Mouse (Mus musculus): ENCODE data around the gene Col27a1. TPM values are rescaled to one million over a fixed set of nuclear protein-coding genes. Genes with fewer than 3 reads are reported as not detected.
"Not testable (repeated sequence)": the region's sequence is repeated elsewhere in the genome, so short reads cannot be mapped to it uniquely, and the experiment has no call there.

Gene Col27a1
- polyA plus RNA-seq, 1 experiment: 11.5 TPM

DNA sequence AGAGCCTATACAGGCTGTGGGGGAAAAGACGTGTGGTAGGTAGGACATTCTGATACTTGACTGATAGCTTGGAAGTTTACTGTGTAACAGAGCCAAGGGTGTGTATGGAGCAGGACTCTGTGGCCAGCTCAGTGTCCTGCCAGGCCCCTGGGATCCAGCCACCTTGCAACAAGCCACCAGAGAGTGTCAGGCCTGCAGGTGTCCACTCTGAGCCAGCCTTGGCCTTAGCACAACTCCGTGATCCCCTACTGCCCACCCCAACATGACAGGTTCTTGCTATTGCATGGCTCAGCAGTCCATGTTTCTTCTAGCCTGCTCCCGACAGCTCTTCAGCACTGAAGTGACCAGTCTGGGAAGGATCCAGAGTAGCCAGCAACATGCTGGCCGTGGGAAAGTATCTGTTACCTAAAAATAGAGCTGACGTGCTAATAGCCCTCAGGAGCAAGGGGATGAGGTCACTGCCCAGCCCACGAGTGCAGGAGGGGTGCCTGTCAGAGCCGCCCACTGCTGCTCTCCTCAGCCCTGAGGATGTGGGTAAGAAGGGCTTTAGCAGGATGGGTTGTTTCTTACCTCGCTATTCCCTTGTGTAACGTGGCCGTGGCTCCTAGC lies 96.5 kb downstream of the Col27a1 start:
- DNase-seq: no peak
- no peak for TF ChIP-seq CTCF (IDR thresholded peaks at IDR 0.05; ENCODE audit: insufficient read depth, low read length)
- H3K4me3 ChIP-seq (replicated peaks; ENCODE audit: extremely low read depth, low read depth, low read length): no peak overlapping the region
- no peaks in the 10 kb centered on the region for H3K4me1 ChIP-seq (ENCODE audit: control insufficient read depth, insufficient read depth, low read length)
- WGBS: 42% methylated on average over 10 of the region's 10 CpGs

DNA sequence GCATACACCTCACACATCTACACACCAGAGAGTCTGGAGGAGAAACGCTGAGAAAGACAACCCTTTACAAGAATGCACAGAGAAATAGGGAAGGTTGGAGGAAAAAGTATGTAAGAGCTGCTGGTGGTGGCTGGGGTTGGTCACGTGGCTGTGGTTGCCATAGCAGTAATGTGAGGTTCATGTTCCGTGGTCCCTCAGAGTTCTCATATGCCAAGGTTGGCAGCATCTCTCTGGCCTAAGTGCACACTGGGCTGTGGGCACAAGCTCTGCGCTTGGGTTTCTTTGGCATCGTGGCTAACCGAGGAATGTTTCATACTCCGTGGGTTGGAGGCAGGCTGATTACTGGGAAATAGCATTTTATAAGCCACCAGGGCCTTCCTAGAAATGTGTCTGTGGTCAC lies 97.6 kb downstream of the Col27a1 start:
- TF ChIP-seq POLR2A (IDR thresholded peaks at IDR 0.05; ENCODE audit: borderline replicate concordance, extremely low read depth, low read depth, low read length) (no peak), CTCF (IDR thresholded peaks at IDR 0.05; ENCODE audit: insufficient read depth, low read length) (no peak)
- no peak for DNase-seq
- Histone ChIP-seq H3K4me3 (replicated peaks; ENCODE audit: extremely low read depth, low read depth, low read length) (no peak overlapping the region), H3K4me1 (ENCODE audit: control insufficient read depth, insufficient read depth, low read length) (no peaks in the 10 kb centered on the region; the same call in 1 of the 2 replicates)
- WGBS: 82% methylated on average over 7 of the region's 7 CpGs

DNA sequence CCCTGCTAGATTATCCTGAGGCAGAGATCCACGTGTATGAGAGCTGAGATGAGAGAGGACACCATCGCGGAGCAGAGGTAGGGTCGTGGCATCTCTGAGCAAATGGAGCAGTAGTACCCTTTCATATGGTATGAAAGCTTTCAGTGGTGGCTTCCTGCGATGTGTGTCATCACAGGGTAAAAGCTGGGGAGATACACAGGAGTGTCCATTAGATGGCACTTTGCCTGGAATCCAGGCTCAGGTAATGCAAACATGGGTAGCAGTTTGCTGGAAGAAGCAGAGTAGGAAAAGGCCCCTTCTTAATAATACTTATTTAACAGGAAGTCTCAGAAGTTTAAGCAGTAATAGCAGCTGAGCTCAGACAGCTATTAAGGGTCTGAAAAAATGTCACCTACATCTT lies 100.3 kb downstream of the Col27a1 start:
- H3K4me1 ChIP-seq (ENCODE audit: control insufficient read depth, insufficient read depth, low read length): no peaks in the 10 kb centered on the region; the same call in 1 of the 2 replicates
- TF ChIP-seq CTCF (IDR thresholded peaks at IDR 0.05; ENCODE audit: insufficient read depth, low read length): no peak
- no peak for TF ChIP-seq POLR2A (IDR thresholded peaks at IDR 0.05; ENCODE audit: borderline replicate concordance, extremely low read depth, low read depth, low read length)
- H3K4me3 ChIP-seq (replicated peaks; ENCODE audit: extremely low read depth, low read depth, low read length): no peak overlapping the region
- WGBS: 79% methylated on average over 5 of the region's 5 CpGs
- no peak for DNase-seq

DNA sequence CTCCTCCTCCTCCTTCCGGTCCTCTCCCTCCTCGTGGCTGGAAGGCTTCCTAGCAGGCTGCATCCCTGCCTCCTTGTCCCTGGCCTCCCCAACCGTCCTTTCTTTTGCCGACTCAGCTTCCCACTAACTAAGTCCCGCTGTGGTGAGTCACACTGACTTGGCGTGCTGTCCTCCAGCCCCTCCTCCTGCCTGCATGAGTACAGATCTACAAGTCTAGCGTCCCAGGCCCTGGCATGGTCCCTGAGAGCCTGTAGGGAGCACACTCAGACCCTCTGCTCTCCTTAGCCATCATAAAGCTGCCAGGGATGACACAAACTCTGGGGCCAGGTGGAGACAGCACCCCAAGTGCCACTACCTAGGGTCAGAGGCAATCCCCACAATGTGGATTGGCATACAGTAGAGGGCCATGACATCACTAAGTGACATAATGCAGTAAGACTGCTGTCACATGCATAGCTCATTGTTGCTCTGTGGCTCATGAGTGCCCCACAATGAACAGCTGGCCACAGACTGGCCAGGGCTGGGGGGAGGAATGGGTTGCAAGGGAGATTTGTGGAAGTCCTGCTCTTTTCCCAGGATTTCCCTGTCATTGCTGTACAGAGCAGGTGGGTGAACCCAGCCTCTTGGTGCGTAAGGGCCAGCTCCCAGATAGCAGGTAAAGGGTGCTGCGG lies 102.4 kb downstream of the Col27a1 start:
- 59% methylated on average over 9 of the region's 9 CpGs for WGBS
- H3K4me3 ChIP-seq (replicated peaks; ENCODE audit: extremely low read depth, low read depth, low read length): no peak overlapping the region
- no peak for DNase-seq
- no peak for TF ChIP-seq CTCF (IDR thresholded peaks at IDR 0.05; ENCODE audit: insufficient read depth, low read length)
- TF ChIP-seq POLR2A (IDR thresholded peaks at IDR 0.05; ENCODE audit: borderline replicate concordance, extremely low read depth, low read depth, low read length): no peak
- no peaks in the 10 kb centered on the region; the same call in 1 of the 2 replicates for H3K4me1 ChIP-seq (ENCODE audit: control insufficient read depth, insufficient read depth, low read length)

DNA sequence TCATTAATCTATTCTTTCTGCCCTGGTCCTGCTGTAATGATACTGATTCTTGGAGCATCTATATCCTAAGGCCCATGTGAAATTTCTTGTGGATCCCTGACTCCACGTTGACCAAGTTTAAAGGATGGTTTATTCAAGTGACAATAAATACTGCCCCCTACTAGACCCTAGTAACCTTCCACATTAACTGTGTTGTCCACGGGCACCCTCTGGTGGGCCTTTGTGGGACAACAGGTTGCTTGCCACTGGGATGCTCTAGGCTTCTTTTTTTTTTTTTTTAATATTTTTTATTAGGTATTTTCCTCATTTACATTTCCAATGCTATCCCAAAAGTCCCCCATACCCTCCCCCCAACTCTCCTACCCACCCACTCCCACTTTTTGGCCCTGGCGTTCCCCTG lies 105.8 kb downstream of the Col27a1 start:
- peak; percentile 48 for DNase-seq
- WGBS: 34% methylated on average over 3 of the region's 3 CpGs
- TF ChIP-seq CTCF (IDR thresholded peaks at IDR 0.05; ENCODE audit: insufficient read depth, low read length): peak; percentile 66
- not testable (repeated sequence) for H3K4me1 ChIP-seq (ENCODE audit: control insufficient read depth, insufficient read depth, low read length); H3K4me3 ChIP-seq (replicated peaks; ENCODE audit: extremely low read depth, low read depth, low read length)

DNA sequence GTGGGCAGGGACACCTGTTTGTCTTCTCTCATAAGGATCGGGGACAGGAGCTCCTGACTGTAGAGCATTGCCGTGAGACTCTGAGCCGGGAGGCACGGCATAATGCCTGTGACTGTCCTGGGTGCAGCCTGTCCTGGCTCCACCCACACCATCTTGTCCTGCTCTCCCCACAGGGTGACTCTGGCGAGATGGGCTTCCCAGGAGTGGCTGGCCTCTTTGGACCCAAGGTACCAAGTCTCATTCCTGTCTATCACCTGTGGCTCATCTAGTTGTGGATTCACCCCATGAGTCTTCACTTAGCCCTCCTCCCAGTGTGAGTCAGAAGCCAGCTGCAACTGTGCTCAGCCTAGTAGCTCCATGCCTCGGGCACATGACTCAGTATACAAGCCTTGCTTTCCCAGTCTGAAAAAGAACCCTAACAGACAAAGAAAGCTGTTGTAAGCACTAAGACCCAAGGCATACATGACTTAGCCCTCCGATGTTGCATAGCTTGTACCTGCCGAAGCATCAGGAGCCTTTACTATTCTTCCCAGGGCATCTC lies 109.5 kb downstream of the Col27a1 start:
- no peak for DNase-seq
- Histone ChIP-seq H3K4me1 (ENCODE audit: control insufficient read depth, insufficient read depth, low read length) (no peaks in the 10 kb centered on the region), H3K4me3 (replicated peaks; ENCODE audit: extremely low read depth, low read depth, low read length) (no peak overlapping the region)
- 84% methylated on average over 8 of the region's 8 CpGs for WGBS
- no peak for TF ChIP-seq POLR2A (IDR thresholded peaks at IDR 0.05; ENCODE audit: borderline replicate concordance, extremely low read depth, low read depth, low read length)
- TF ChIP-seq CTCF (IDR thresholded peaks at IDR 0.05; ENCODE audit: insufficient read depth, low read length): no peak

DNA sequence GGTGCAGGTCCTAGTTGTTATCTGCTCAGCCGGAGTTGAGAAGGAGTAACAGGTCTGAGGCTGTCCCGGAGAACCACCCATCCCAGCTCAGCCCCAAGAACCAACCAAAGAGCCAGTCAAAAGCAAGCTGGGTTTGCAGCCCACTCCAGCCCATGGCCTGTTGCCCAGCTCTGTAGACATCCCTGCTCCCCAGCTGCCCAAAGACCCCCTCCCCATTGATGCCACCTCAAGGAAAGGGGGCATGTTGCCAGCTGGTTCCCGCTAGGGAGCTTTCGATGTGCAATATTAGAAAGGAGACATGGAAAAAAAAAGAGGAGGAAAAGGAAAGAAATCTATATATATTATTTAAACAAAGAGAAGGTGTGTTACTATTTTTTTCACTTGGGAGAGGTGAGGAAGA lies 119.6 kb downstream of the Col27a1 start:
- WGBS: 97% methylated on average over 4 of the region's 4 CpGs
- no peak overlapping the region for H3K4me3 ChIP-seq (replicated peaks; ENCODE audit: extremely low read depth, low read depth, low read length)
- H3K4me1 ChIP-seq (ENCODE audit: control insufficient read depth, insufficient read depth, low read length): no peaks in the 10 kb centered on the region
- DNase-seq: no peak
- TF ChIP-seq CTCF (IDR thresholded peaks at IDR 0.05; ENCODE audit: insufficient read depth, low read length): no peak
- no peak for TF ChIP-seq POLR2A (IDR thresholded peaks at IDR 0.05; ENCODE audit: borderline replicate concordance, extremely low read depth, low read depth, low read length)

DNA sequence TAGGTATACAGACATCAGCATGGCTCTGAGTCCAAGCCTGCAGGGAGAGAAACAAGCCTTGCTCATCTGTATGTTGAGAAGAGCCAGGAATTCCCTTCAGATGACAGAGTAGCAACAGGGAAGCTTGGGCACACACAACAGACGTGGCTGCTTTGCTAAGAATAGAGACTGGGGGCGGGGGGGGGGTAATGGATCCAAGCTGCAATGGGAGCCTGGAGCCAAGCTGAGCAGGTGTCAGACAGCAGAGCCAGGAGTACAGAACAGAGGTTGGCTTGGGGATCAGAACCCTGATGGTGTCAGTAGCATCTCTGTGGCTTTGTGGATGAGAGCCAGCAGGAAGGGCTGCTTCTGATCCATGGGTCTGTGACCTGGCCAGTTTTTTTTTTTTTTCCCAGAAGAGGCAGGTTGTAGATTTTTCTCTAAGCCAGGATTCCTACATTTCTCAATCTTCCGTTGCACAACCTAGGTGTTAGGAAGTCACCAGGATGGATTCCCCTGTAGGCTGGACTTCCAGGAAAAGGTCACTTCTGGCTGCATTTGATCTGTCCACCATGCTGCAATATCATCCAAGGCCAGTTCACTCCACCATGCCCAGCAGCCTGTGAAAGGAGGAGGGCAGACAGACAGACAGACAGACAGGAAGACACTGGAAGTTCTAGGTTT lies 124.7 kb downstream of the Col27a1 start:
- no peak for DNase-seq
- WGBS: 52% methylated on average over 3 of the region's 3 CpGs
- Histone ChIP-seq H3K4me3 (replicated peaks; ENCODE audit: extremely low read depth, low read depth, low read length) (no peak overlapping the region), H3K4me1 (ENCODE audit: control insufficient read depth, insufficient read depth, low read length) (no peaks in the 10 kb centered on the region)
- no peak for TF ChIP-seq POLR2A (IDR thresholded peaks at IDR 0.05; ENCODE audit: borderline replicate concordance, extremely low read depth, low read depth, low read length)
- no peak for TF ChIP-seq CTCF (IDR thresholded peaks at IDR 0.05; ENCODE audit: insufficient read depth, low read length)

DNA sequence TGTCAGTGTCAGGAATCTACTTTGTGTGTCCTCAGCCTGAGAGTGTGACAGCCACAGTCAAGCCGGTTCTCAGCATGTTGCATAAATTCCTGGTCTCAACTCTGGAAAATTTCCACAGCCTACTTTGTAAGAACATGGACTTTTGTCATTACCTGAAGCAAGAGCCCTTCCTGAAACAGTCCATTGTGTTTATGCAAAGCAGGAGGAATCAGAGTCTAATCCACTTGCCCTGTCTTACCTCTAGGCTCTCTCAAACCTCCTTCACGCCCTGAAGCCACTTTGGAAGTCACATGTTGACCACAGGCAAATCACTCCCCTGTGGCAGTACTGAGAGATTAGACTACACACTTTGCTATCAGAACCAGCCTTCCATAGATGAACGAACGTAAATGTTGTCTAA lies 128.7 kb downstream of the Col27a1 start:
- DNase-seq: no peak
- TF ChIP-seq POLR2A (IDR thresholded peaks at IDR 0.05; ENCODE audit: borderline replicate concordance, extremely low read depth, low read depth, low read length) (no peak), CTCF (IDR thresholded peaks at IDR 0.05; ENCODE audit: insufficient read depth, low read length) (no peak)
- Histone ChIP-seq H3K4me1 (ENCODE audit: control insufficient read depth, insufficient read depth, low read length) (no peaks in the 10 kb centered on the region), H3K4me3 (replicated peaks; ENCODE audit: extremely low read depth, low read depth, low read length) (no peak overlapping the region)
- WGBS: 64% methylated on average over 4 of the region's 4 CpGs

DNA sequence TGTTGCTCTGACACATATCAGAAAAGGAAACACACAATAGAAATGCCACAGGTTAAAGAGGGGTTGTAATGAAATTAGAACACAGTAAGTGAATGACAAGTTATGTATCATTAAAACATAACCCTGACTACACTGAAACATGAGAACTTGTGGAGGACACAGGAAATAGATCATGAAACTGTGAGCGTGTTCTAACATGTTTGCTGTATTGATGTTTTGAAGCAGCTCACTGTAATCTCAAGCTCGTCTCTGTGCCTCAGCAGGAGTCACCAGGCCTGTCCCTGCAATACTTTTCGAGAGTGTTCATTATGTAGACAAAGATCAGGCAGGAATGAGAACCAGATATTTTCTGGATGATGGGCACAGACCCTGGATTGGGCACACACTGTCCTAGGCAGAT lies 129.8 kb downstream of the Col27a1 start:
- Histone ChIP-seq H3K4me1 (ENCODE audit: control insufficient read depth, insufficient read depth, low read length) (no peaks in the 10 kb centered on the region), H3K4me3 (replicated peaks; ENCODE audit: extremely low read depth, low read depth, low read length) (no peak overlapping the region)
- no peak for TF ChIP-seq POLR2A (IDR thresholded peaks at IDR 0.05; ENCODE audit: borderline replicate concordance, extremely low read depth, low read depth, low read length)
- TF ChIP-seq CTCF (IDR thresholded peaks at IDR 0.05; ENCODE audit: insufficient read depth, low read length): no peak
- DNase-seq: no peak
- WGBS: 61% methylated on average over 3 of the region's 3 CpGs
